Mouse (Mus musculus) embryonic facial prominence, embryonic 12.5 days (tissue): ENCODE measurements around the gene U2af2. TPM values are rescaled to one million over a fixed set of nuclear protein-coding genes. Genes with fewer than 3 reads are reported as not detected.

Experiments used
- microRNA-seq: library from miRNA; unstranded; fragments of <30 nt; microRNA quantifications from one replicate; pipeline ENCODE4, GENCODE M21; 2017
- polyA plus RNA-seq: library from polyadenylated mRNA; unstranded; fragments of >200 nt; fragmentation: Nextera tagmentation; extraction: Ambion mirVana; gene quantifications from 2 replicates; pipeline ENCODE4 v1.2.1, GENCODE M21; 2016

The U2af2 gene
- polyA plus RNA-seq, 1 experiment from 2014 or later, result 159 TPM

Small RNAs within 50 kb of the gene (microRNA-seq; reads per million reads assigned to microRNA genes)
- gene Gm26217, result not detected

Other genes starting within 250 kb of the U2af2 start
- 422 and 452 TPM in 2 replicates for gene Ube2s, start 249.6 kb upstream of the U2af2 start, polyA plus RNA-seq
- 0.48 and 0.52 TPM in 2 replicates for gene Shisa7, start 217.4 kb upstream of the U2af2 start, polyA plus RNA-seq
- 4.1 and 4.4 TPM in 2 replicates for gene Isoc2b, start 191.9 kb upstream of the U2af2 start, polyA plus RNA-seq
- 0.74 and 0.93 TPM in 2 replicates for gene Isoc2a, start 185.0 kb upstream of the U2af2 start, polyA plus RNA-seq
- gene Gm36210, start 155.6 kb upstream of the U2af2 start, polyA plus RNA-seq, result not detected in 2 replicates
- 4.0 and 4.3 TPM in 2 replicates for gene Zfp628, start 146.9 kb upstream of the U2af2 start, polyA plus RNA-seq
- 5.4 and 7.7 TPM in 2 replicates for gene Nat14, start 140.1 kb upstream of the U2af2 start, polyA plus RNA-seq
- gene Ssc5d, start 136.4 kb upstream of the U2af2 start, polyA plus RNA-seq, result 1.5 and 1.6 TPM in 2 replicates
- 0.20 and 0.32 TPM in 2 replicates for gene Sbk2, start 97.7 kb upstream of the U2af2 start, polyA plus RNA-seq
- 0.06 TPM in 1 of 2 replicates, not detected in the other for gene Sbk3, start 91.0 kb upstream of the U2af2 start, polyA plus RNA-seq
- 43.3 and 46.7 TPM in 2 replicates for gene Zfp579, start 66.0 kb upstream of the U2af2 start, polyA plus RNA-seq
- 9.3 and 10.6 TPM in 2 replicates for gene Zfp524, start 47.7 kb upstream of the U2af2 start, polyA plus RNA-seq
- 58.9 and 59.3 TPM in 2 replicates for gene Fiz1, start 47.4 kb upstream of the U2af2 start, polyA plus RNA-seq
- gene Gm44973, start 46.6 kb upstream of the U2af2 start, polyA plus RNA-seq, result not detected in 2 replicates
- 8.2 TPM in 2 replicates for gene Zfp865, start 41.8 kb upstream of the U2af2 start, polyA plus RNA-seq
- gene Ccdc106, start 41.6 kb upstream of the U2af2 start, polyA plus RNA-seq, result 35.5 and 38.4 TPM in 2 replicates
- not detected in 2 replicates for gene 4632433K11Rik, start 28.0 kb upstream of the U2af2 start, polyA plus RNA-seq
- 5.4 and 5.7 TPM in 2 replicates for gene Zfp784, start 23.7 kb upstream of the U2af2 start, polyA plus RNA-seq
- 36.4 and 41.8 TPM in 2 replicates for gene Zfp580, start 10.6 kb upstream of the U2af2 start, polyA plus RNA-seq
- 66.0 and 67.2 TPM in 2 replicates for gene Epn1, start 18.1 kb downstream of the U2af2 start, polyA plus RNA-seq
- gene Rfpl4, start 54.8 kb downstream of the U2af2 start, polyA plus RNA-seq, result not detected in 2 replicates
- 0.22 and 0.27 TPM in 2 replicates for gene Rasl2-9, start 63.8 kb downstream of the U2af2 start, polyA plus RNA-seq
- not detected in 2 replicates for gene Vmn1r55, start 87.5 kb downstream of the U2af2 start, polyA plus RNA-seq
- gene Vmn1r56, start 134.6 kb downstream of the U2af2 start, polyA plus RNA-seq, result not detected in 2 replicates
- gene Vmn1r57, start 156.3 kb downstream of the U2af2 start, polyA plus RNA-seq, result not detected in 2 replicates